Mouse (Mus musculus) cerebellum, postnatal 10 days (tissue): ENCODE data around the gene Fastk.

Source experiments
- DNase-seq, 2 experiments: peaks; one replicate each; pipeline ENCODE4 v3.0.0; 2021; ENCODE audit warnings: mixed read lengths in 2 of 2

The Fastk gene

GRCm38 (mm10) chr5:24452691-24453233, 7.7 kb upstream of the Fastk start:
- DNase-seq, result peak; percentile 56 to 60

- peak; percentile 69 to 72 for DNase-seq
Measured at GRCm38 (mm10) chr5:24452030-24452690, 7.1 kb upstream of the Fastk start, which contains the start of gene Agap3. Gene Agap3 (plus strand): TSS chr5:24452177.

- DNase-seq, result peak; percentile 93 to 97
Measured at GRCm38 (mm10) chr5:24451264-24452029, 6.4 kb upstream of the Fastk start.

- peak; percentile 86 to 88 for DNase-seq
Measured at GRCm38 (mm10) chr5:24447624-24448298, 2.7 kb upstream of the Fastk start, which contains the start of gene Tmub1. Gene Tmub1 (minus strand): TSS chr5:24447854.

- DNase-seq, result no peak
Measured at GRCm38 (mm10) chr5:24446630-24447029, 1.5 kb upstream of the Fastk start.

- DNase-seq, result peak; percentile 50 to 62
Measured at GRCm38 (mm10) chr5:24445428-24446080, 467 bp upstream of the Fastk start.

- peak; percentile 54 to 58 for DNase-seq
Measured at GRCm38 (mm10) chr5:24443927-24444326, 1.2 kb downstream of the Fastk start.

- no peak for DNase-seq
Measured at GRCm38 (mm10) chr5:24443204-24443603, 1.9 kb downstream of the Fastk start.

- DNase-seq, result no peak
Measured at GRCm38 (mm10) chr5:24442029-24442428, 3.1 kb downstream of the Fastk start.

- DNase-seq, result no peak
Measured at GRCm38 (mm10) chr5:24441187-24441586, 3.9 kb downstream of the Fastk start.

- no peak for DNase-seq
Measured at GRCm38 (mm10) chr5:24433993-24434392, 11.1 kb downstream of the Fastk start.

GRCm38 (mm10) chr5:24428596-24428995, 16.5 kb downstream of the Fastk start:
- DNase-seq, result peak in 1 of 2 experiments; percentile 38

- DNase-seq, result peak; percentile 53 to 55
Measured at GRCm38 (mm10) chr5:24427981-24428402, 17.1 kb downstream of the Fastk start.

GRCm38 (mm10) chr5:24427285-24427633, 17.8 kb downstream of the Fastk start:
- no peak for DNase-seq

- DNase-seq, result no peak
Measured at GRCm38 (mm10) chr5:24426556-24427284, 18.4 kb downstream of the Fastk start.

GRCm38 (mm10) chr5:24426037-24426432, 19.1 kb downstream of the Fastk start:
- DNase-seq, result no peak

GRCm38 (mm10) chr5:24425421-24426036, 19.6 kb downstream of the Fastk start:
- peak; percentile 68 to 69 for DNase-seq

GRCm38 (mm10) chr5:24424861-24425411, 20.2 kb downstream of the Fastk start:
- DNase-seq, result peak; percentile 77 to 84

GRCm38 (mm10) chr5:24424004-24424781, 20.9 kb downstream of the Fastk start:
- no peak for DNase-seq
